Mouse (Mus musculus): Measurements from ENCODE around the gene Stk32c. TPM values are rescaled to one million over a fixed set of nuclear protein-coding genes. Genes with fewer than 3 reads are reported as not detected.

Gene Stk32c
- total RNA-seq, 2 experiments from 2014 or later = 3.8 to 4.3 TPM

DNA sequence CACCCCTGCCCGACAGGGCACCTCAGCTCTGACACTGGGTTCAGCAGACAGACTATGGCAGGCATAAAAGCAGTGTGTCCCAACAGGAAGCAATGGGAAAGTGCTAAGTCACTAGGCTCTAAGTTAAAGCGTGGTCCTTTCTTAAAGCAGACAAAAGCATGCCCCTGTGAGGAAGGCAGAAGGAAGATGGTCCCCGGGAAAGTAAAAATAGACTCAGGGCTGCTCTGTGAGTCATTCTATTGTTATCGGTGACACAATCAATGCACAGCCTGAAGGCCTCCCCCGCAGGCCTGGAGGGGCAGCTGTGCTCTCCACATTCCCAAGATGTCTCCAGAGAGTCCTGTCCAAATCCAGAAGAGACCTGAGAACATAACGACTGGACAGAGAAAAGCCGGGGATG, 67.2 kb downstream of the Stk32c start:
- DNase-seq (ENCODE audit: low spot score in 2 of 2) = no peak

DNA sequence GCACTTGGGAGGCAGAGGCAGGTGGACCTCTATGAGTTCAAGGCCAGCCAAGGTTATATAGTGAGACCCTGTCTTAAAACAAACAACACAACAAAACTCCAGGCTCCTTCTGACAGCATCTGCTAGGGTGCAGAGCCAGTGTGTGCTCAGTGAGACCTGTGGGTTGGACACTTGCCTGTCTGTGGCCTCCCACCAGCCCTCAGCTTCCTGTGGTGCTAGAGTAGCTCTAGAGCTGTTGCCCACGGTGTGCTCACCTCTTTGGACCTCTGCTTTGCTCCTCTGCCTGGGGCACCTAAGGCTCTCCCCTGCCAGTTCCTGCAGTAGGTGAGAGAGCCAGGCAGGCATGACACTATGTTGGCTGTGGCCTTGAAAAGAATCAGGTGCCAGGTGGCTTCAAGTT, 69.3 kb downstream of the Stk32c start:
- DNase-seq (ENCODE audit: low spot score in 2 of 2) = no peak

DNA sequence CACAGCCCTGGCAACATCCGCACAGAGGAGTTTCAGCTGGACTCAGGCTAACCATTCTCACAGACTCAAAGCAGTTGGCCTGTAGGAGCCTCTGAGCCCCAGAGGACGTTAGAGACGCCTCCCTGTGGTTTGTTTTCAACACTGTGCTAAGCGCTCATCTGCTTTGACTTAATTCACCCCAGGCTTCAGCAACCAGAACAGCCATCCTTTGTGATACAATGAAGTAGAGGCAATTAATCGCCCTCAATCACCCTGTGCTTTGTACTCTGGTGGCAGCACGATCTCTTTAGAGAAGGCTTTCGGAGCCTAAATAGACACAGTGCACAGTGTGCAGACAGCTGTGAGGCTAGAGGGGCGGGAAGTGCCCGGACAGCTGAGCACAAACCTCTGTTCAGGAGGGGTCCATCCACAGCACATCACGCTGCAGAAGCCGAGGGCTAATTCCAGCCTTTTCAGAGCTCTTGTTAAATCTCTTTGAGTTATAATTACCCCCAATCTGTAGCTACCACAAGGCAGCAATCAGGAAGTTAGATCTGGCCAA, 73.1 kb downstream of the Stk32c start:
- DNase-seq (ENCODE audit: low spot score in 2 of 2) = no peak

DNA sequence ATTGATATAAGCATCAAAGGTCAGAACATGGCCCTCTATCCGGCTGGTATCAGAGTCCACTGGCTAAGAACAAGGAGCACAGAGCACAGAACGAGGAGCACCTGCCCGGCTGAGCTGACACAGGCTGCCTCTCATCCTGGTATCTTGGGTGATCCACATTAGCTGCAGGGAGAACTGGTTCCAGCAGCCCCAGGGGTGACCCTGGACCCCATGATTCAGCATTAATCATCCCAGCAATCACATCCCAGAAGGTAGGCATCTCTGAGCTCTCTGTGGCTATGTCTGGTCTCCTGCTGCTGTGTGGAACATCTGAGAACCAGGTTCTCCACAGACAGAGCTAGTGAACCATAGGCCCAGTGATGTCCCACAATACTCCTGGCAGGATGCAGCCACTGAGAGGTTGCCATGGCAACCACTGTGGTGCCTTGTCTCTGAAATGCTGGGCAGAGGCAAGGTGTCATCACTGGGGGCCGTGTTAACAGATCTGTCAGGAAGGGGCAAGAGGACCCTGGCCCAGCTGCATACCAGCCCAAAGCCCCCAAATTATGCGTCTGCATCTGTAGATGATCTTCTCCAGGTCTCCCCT, 76.1 kb downstream of the Stk32c start:
- no peak for DNase-seq (ENCODE audit: low spot score in 2 of 2)

DNA sequence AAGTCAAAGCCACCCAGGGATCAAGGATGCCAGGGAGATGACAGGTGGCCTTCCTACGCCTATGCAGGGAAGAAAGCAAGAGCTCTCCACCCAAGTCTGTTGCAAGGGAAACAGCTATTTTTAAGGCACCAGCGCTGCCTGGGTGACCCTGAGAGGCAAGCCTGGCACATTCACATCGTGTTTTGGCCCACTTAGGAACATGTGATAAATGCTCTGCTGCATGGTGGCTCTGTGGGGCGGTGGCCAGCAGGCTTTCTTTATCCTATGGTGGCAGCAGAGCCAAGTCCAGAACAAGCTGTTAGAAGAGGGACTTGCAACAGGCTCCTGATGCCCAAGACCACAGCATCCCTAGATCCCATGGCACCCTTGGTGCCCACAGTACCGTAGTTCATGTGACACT, 77.9 kb downstream of the Stk32c start:
- DNase-seq (ENCODE audit: low spot score in 2 of 2) = no peak

DNA sequence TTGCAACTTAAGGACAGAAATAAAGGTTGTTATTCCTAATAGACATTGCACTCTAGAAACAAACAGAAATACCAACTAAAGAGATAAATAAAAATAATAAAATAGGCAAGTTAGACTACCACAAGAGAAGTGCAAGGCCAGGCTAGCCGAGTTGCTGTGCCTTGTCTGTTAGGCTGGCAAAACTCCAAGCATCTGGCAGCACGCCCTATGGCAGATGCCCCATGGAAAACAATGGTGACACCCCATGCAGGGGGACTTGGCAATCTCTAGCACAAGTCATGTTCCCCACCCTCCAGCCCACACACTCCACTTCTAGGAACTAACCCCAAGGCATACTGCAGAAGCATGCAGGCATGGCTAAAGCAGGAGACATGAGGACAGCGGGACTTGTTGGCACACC, 79.7 kb downstream of the Stk32c start:
- no peak for DNase-seq (ENCODE audit: low spot score in 2 of 2)

DNA sequence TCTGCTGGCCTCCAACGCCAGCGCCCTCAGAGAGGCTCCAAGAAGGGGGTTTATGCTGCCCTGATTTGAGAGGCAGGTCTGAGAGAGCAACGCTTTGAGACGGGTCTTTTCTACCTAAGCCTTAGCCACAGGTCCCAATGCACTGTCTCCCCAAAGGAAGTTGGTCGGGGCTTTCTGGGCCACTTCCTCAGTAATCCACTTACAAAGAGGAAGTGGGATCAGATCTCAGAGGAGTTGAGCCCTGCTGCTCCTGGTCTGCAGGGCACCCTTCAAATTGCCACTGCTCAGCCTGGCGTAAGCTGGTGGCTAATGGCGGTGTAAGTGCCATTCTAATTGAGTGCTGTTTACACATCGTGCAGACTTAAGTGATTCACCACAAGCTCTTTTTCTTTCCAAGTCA, 81.6 kb downstream of the Stk32c start:
- DNase-seq (ENCODE audit: low spot score in 2 of 2) = no peak

DNA sequence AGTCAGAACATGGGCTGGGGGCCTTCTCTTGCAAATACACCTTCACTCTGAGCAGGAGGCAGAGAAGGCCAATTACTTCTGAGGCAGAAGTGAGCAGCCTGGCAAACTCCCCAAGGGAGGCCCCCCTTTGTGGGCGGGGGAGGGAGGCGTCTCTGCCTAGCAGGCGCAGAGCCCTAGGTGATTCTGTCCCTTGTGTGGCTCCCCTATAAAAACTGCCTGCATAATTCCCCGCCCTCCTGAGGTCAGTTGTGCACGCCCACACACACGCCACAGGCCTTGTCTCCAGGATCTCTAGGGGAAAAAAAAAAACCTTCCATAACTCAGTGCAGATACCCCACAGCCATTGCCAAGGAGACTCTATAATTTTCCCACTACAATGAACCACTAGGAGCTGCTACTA, 82.7 kb downstream of the Stk32c start:
- no peak for DNase-seq (ENCODE audit: low spot score in 2 of 2)

DNA sequence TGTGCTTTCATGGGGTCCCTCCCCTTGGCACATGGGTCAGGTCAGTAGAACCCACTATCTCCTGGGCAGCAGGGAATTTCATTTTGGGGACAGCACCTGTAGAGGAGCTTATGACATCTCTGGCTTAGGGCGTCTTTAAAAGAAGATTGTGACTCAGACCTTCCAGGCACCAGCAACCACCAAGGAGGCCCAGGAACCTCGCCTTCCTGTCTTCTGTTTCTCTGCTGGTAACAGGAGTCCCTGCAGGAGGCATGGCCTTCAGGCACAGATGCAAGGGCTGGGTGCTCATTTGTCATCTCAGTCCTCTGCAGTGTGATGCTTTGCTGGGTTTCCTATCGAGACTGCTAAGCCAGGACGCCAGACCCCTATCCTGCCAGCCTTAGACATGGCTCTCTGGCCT, 84.1 kb downstream of the Stk32c start:
- no peak for DNase-seq (ENCODE audit: low spot score in 2 of 2)

DNA sequence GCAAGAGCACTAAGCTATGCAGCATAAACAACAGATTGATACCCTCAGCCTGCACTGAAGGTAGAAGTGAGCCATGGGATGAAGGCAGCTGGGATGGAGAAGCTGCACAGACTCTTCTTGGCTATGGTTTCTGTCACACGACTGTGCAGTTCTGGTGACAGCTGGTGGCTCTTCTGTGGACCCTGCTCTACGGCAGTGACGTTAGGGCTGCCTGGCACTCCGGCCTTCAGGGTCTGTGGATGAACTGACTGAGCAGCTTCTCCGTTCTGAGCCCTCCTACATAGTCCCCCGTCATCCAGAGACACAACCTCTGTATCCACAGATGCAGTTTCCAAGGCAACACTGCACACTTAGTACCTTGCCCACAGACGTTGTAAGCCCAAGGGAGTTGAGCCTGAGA, 86.6 kb downstream of the Stk32c start:
- no peak for DNase-seq (ENCODE audit: low spot score in 2 of 2)

DNA sequence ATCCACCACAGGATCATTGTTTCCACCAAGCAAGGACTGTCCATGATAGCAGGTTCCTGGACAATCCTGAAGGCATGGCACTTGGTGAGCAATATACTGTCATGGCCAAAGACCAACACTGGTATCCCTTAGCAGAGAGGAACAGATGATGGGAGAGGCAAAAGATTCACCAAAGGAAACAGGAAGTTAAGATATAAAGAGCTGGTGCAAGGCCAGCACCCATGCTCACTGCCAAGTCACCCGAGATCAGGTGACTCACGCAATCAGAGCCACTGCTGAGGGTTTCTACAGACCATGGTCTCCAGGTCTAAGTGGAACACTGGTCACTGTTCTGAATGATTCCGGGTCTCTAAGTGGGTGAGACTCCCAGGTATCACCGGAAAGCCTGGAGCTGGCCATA, 87.2 kb downstream of the Stk32c start:
- DNase-seq (ENCODE audit: low spot score in 2 of 2) = no peak

DNA sequence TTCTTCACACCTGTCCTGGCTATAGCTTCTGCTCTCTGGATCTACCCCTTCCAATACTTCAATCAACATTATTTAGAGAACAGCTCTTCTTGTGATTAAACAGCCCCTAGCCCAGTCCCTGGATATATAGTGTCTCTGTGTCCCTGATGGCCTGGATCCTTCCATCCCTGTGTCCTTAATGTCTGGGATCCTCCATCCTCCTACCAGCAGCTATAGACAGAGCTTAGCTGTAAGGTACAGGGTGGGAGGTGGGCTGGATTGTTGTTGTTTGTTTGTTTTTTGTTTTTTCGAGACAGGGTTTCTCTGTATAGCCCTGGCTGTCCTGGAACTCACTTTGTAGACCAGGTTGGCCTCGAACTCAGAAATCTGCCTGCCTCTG, 93.3 kb downstream of the Stk32c start:
- DNase-seq (ENCODE audit: low spot score in 2 of 2) = no peak

DNA sequence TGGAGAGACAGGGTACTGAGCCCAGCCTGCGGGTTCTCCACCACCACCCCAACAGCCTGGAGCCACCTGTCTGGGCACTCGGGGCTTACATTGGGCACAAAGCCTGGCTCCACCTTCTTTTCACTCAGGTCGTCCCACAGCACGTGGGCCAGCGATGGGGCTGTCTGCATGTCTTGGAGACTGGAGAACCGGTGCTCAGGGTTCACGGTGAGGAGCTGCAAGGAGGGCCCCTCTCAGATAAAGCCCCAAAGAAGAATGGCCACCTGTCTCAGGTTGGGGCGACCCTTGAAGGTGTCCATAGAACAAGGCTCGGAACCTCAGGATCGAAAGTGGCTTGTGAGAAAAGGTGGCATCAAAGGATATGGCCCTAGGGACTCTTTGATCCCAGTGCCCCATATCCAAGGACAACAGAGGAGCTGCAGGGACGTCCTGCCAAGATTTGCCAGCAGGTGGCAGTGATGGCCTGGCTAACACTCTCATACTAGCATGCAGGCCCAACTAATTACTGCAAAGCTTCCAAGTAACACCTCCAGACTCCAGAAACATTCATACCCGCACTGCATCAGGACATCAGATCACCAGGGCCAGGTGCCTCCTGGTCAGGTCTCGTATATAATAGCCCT, 93.8 kb downstream of the Stk32c start:
- DNase-seq (ENCODE audit: low spot score in 2 of 2) = peak; percentile 44 to 67

DNA sequence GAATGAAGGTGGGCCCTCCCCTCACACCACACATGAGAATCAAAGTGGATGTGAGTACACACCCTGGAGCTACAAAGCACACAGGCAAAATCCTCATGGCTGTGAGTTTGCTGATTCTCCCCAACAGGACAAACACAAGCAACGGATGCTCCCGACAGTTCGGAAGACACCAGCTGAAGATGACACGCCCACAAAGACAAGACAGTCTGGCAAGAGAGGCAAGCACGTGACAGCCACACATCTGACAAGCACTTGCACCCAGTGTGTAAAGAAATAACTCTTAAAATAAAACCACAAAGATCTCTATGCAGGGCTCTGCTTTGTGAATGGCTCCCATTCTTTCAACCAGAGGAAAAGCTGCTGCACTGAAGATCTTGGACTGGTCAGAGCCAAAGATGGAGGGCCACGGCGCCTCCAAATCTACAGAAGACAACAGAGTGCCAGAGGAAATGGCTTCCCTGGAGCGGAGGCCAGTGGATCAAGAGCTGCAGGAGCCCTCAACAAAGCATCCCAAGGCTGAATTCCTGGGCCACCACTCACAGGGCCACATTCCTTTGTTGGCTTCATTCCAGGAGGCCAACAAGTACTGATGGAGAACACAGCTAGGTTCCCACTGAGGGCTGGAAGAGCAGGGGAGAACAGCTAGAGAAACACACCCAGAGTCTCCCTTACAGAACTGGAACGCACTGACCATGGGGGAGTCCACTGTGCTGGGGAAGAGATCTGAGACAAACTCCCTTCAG, 105.0 kb downstream of the Stk32c start:
- DNase-seq (ENCODE audit: low spot score in 2 of 2) = no peak

DNA sequence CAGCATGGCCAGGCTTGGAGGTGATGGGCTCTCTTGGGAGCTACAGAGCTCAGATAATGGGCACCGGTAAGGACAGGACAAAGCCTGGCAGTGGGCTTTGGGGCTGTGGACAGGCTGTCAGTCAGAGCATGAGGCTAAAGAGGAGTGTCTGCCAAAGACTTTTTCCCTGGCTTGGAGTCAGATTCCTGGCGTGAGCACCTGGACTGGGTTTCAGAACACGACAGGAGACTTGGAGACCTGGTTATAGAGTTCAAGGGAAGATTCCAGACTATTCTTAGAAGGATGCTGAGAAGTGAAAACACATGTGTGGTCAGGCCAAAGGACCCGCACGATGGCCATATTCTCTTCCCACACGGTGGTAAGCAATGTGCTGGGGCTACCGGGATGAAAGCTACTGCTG, 107.4 kb downstream of the Stk32c start:
- no peak for DNase-seq (ENCODE audit: low spot score in 2 of 2)

DNA sequence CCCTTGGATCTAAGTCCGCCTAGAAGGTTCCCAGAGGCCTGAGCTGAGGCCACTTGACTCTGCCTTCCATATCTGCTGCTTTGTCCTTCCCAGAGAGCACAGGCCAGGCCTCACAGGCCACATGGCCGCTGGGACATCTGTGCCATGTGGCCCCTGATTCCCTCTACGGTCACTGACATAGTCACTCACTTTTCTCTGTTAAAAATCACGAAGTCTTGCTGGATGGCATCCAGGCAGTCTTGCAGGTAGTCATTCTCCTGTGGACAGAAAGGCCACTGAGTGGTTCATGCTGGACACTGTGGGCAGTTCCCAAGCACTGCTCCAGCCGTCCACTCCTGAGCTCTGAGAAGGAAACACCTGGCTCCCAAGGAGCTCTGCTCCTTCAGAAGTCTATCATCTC, 108.0 kb downstream of the Stk32c start:
- DNase-seq (ENCODE audit: low spot score in 2 of 2) = no peak

DNA sequence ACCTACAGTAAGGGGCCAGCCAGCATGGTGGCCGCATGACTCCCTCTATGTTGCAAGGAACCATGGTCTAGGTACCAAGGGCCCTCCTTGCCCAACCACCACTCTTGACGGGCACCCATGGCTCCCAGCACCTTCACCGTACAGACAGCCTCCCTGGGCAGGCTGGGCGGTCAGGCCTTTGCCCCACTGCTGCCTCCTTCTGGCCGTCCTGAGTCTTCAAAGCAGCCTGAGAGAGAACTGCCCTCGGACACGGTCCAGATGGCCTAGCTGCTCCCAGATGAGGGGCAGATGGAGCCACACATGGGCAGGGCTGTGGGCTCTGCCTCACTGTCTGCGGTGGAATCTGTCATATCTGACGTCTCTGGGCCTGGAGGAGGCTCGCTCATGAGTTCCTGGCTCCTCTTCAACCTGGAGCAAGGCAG, 109.1 kb downstream of the Stk32c start:
- no peak for DNase-seq (ENCODE audit: low spot score in 2 of 2)

DNA sequence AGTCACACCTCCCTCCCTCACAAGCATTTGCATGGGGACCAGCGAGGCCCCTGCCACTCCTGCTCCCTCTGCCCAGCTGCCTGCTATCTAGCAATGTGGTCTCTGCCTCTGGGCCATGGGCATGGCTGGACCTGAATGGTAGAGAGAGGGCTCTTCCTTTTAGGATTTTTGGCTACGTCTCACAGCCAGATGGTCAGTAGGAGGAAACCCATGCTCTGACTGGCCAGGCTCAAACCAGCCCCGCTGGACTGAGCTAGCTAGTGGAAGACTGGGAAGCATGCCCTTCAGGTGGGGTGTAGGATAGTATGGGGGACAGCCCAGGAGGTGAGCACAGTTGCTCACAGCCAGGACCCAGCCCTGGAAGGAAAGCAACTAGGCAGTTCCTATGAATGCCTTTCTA, 111.3 kb downstream of the Stk32c start:
- DNase-seq (ENCODE audit: low spot score in 2 of 2) = no peak

DNA sequence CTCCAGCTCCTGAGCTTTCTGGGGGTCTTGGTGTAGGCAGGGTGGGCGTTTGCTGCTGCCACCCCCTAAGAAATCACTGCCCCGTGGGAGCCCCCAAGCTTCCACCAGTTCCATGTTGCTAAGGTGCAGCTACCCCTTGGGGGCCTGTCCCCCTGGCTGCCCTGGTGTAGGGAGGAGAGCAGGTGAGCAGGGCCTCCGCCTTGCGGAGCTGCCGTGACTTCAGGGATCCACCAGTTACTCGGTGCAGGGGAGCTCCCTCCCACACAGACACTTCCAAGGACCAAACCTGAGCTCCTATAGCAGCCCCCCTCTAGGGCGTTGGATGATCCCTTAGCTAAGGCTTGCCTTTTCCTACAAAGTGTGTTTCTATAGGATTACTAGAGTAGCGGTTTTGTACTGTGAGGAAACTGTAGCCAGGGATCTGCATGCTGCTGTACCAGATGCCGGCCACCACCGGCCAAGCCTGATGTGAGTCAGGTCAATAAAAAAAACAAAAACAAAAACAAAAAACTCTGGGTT, 111.8 kb downstream of the Stk32c start:
- DNase-seq (ENCODE audit: low spot score in 2 of 2) = no peak

DNA sequence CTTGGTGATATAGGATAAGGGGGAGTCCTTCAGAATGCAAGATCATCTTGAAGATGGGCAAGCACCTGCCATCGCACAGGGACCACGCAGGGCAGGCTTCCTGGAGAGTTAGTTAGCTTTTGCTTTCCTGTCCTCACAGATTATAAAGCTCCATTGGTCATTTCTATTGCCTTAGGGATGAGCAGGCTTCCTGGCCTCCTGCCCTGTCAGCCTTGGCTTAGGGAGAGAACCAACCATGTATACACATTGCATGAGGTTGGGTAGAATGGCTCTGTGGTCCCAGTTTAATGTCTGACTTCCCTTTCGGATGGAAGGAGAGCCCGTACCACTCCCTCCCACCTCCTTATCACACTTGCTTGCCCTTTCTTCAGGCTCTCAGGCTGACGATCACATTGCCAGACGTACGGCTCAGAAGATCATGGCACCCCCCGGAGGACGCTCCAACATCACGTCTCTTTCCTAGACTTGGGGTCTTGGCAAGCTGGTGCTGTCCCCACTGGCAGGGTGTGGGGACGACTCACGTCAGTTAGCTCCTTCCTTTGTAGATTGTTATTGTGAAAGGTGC, 112.5 kb downstream of the Stk32c start:
- DNase-seq (ENCODE audit: low spot score in 2 of 2) = no peak

DNA sequence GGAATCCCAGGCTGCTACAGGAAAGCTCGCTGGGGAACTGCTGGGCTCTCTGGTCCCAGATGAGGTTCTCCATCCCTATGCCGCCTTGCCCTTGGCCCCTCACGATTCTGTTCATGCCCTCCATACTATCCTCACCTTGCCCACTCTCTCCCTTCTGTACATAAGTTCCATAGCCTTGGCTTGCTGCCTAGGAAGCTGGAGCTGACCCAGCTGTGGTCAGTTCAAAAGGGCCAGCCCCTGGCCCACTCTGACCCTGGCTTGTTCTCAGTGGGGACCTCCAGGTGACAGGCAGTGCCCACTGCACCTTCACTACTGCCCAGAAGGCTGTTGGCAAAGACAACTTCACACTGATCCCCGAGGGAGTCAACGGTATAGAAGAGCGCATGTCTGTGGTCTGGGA, 116.7 kb downstream of the Stk32c start:
- no peak for DNase-seq (ENCODE audit: low spot score in 2 of 2)

DNA sequence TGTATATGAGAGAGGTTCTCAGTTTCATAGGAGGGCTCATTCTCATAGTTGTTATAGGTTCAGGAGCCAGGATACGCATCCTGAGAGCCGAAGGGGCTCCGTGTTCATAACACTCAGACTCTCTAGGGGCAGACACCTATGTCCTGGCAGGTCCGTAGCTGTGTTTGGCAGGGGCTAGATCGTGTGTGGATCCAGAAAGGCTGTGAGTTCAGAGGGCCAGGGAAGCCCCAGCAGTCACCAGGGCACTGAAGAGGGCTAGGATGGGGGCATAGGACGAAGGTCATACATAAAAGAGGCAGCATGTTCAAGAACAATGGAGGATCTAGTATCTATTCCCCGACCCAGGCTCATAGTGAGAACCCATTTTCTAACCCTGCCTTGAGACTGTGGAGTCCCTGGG, 117.8 kb downstream of the Stk32c start:
- no peak for DNase-seq (ENCODE audit: low spot score in 2 of 2)

All from adrenal gland, postnatal 4 days (tissue).